Mouse (Mus musculus) erythroblast, embryonic 14.5 days (primary cell): ENCODE data around the gene Smtn. TPM values are rescaled to one million over a fixed set of nuclear protein-coding genes. Genes with fewer than 3 reads are reported as not detected.

Experiments used
- H3K27me3 ChIP-seq: 2 replicates; pipeline ENCODE4 v1.6.1; 2012; ENCODE audit warnings: inconsistent platforms; ENCODE audit not compliant: control insufficient read depth
- H3K36me3 ChIP-seq: 2 replicates; pipeline ENCODE4 v1.6.1; 2012; ENCODE audit warnings: mild to moderate bottlenecking, inconsistent platforms; ENCODE audit not compliant: control insufficient read depth
- H3K4me1 ChIP-seq: 2 replicates; pipeline ENCODE4 v1.6.1; 2012; ENCODE audit warnings: inconsistent platforms; ENCODE audit not compliant: control insufficient read depth
- H3K4me3 ChIP-seq: replicated peaks from 2 replicates; pipeline ENCODE3; 2012; ENCODE audit warnings: moderate library complexity, mild to moderate bottlenecking, inconsistent platforms
- H3K9me3 ChIP-seq: 2 replicates; pipeline ENCODE4 v1.6.1; 2012; ENCODE audit warnings: low read length, inconsistent platforms, mixed read lengths; ENCODE audit not compliant: control insufficient read depth
- GATA1 ChIP-seq: IDR thresholded peaks from 2 replicates; pipeline ENCODE4 v1.6.1; 2012; ENCODE audit warnings: low read length, inconsistent platforms, mixed read lengths
- TAL1 ChIP-seq: IDR thresholded peaks from 3 replicates; pipeline ENCODE4 v1.6.1; 2012; ENCODE audit warnings: low read length, inconsistent platforms, mixed read lengths
- polyA plus RNA-seq: library from polyadenylated mRNA; stranded (reverse); fragments of >175 nt; gene quantifications from 2 replicates; pipeline ENCODE4 v1.2.3, GENCODE M21; 2012

The Smtn gene
- polyA plus RNA-seq, 1 experiment, result 0.65 TPM

GRCm38 (mm10) chr11:3517846-3518732 lies 22.3 kb downstream of the Smtn start:
- Histone ChIP-seq H3K4me3 (no peak overlapping the region), H3K27me3 (peaks cover 45% of the 10 kb centered on the region), H3K4me1 (peaks cover 9% of the 10 kb centered on the region), H3K9me3 (no peaks in the 10 kb centered on the region), H3K36me3 (peaks cover 7% of the 10 kb centered on the region; the same call in 1 of the 2 replicates)
- TF ChIP-seq GATA1 (no peak), TAL1 (no peak)

GRCm38 (mm10) chr11:3516859-3517845 lies 23.3 kb downstream of the Smtn start:
- no peak overlapping the region for H3K4me3 ChIP-seq
- TF ChIP-seq TAL1, result no peak
- no peak for TF ChIP-seq GATA1
- no peaks in the 10 kb centered on the region for H3K9me3 ChIP-seq
- H3K27me3 ChIP-seq, result peaks cover 45% of the 10 kb centered on the region
- H3K36me3 ChIP-seq, result peaks cover 4% of the 10 kb centered on the region; the same call in 1 of the 2 replicates
- peaks cover 9% of the 10 kb centered on the region for H3K4me1 ChIP-seq

GRCm38 (mm10) chr11:3516121-3516520 lies 24.3 kb downstream of the Smtn start:
- TF ChIP-seq TAL1, result no peak
- TF ChIP-seq GATA1, result no peak
- peaks cover 2% of the 10 kb centered on the region; the same call in 1 of the 2 replicates for H3K36me3 ChIP-seq
- no peaks in the 10 kb centered on the region for H3K9me3 ChIP-seq
- H3K27me3 ChIP-seq, result peaks cover 45% of the 10 kb centered on the region
- peaks cover 9% of the 10 kb centered on the region for H3K4me1 ChIP-seq
- H3K4me3 ChIP-seq, result no peak overlapping the region

GRCm38 (mm10) chr11:3515637-3516036 lies 24.8 kb downstream of the Smtn start:
- TF ChIP-seq TAL1 (no peak), GATA1 (no peak)
- Histone ChIP-seq H3K36me3 (no peaks in the 10 kb centered on the region), H3K27me3 (peaks cover 45% of the 10 kb centered on the region), H3K4me3 (no peak overlapping the region), H3K4me1 (peaks cover 9% of the 10 kb centered on the region), H3K9me3 (no peaks in the 10 kb centered on the region)

GRCm38 (mm10) chr11:3515216-3515615 lies 25.2 kb downstream of the Smtn start:
- Histone ChIP-seq H3K9me3 (no peaks in the 10 kb centered on the region), H3K27me3 (peaks cover 45% of the 10 kb centered on the region), H3K36me3 (no peaks in the 10 kb centered on the region), H3K4me3 (peak overlapping the region; percentile 59), H3K4me1 (peaks cover 12% of the 10 kb centered on the region)
- TF ChIP-seq GATA1 (no peak), TAL1 (no peak)

- Histone ChIP-seq H3K9me3 (no peaks in the 10 kb centered on the region), H3K4me1 (peaks cover 13% of the 10 kb centered on the region), H3K4me3 (peak within 1 kb of the TSS; percentile 59), H3K36me3 (no peaks in the 10 kb centered on the region), H3K27me3 (peaks cover 45% of the 10 kb centered on the region)
- no peak for TF ChIP-seq TAL1
- no peak for TF ChIP-seq GATA1
Measured at GRCm38 (mm10) chr11:3514529-3515054, 25.8 kb downstream of the Smtn start, which contains the start of gene Selenom. Gene Selenom, plus strand, starts transcription at chr11:3514684.

- no peaks in the 10 kb centered on the region for H3K36me3 ChIP-seq
- H3K4me1 ChIP-seq, result peaks cover 13% of the 10 kb centered on the region
- H3K27me3 ChIP-seq, result peaks cover 39% of the 10 kb centered on the region
- TF ChIP-seq GATA1 (no peak), TAL1 (no peak)
- no peaks in the 10 kb centered on the region for H3K9me3 ChIP-seq
- H3K4me3 ChIP-seq, result no peak overlapping the region
Measured at GRCm38 (mm10) chr11:3513291-3513690, 27.1 kb downstream of the Smtn start.

- H3K36me3 ChIP-seq, result no peaks in the 10 kb centered on the region
- no peak overlapping the region for H3K4me3 ChIP-seq
- peaks cover 12% of the 10 kb centered on the region for H3K4me1 ChIP-seq
Measured at GRCm38 (mm10) chr11:3510321-3510720, 30.1 kb downstream of the Smtn start.

More at GRCm38 (mm10) chr11:3510321-3510720, 30.1 kb downstream of the Smtn start:
- Histone ChIP-seq H3K9me3 (no peaks in the 10 kb centered on the region), H3K27me3 (peaks cover 9% of the 10 kb centered on the region)
- TF ChIP-seq TAL1, result no peak
- TF ChIP-seq GATA1, result no peak
